Mouse (Mus musculus): ENCODE data around the gene Pgr.

Pgr gene

GRCm38 (mm10) chr9:8899616-8900202 is at the start of gene Pgr:
Gene Pgr, plus strand, starts transcription at chr9:8899833.
- peak; percentile 24 for DNase-seq

GRCm38 (mm10) chr9:8857455-8857854 is 42.2 kb upstream of the Pgr start:
- DNase-seq, result no peak

- no peak for DNase-seq
These were observed 31.1 kb upstream of the Pgr start for GRCm38 (mm10) chr9:8868511-8868910.

GRCm38 (mm10) chr9:8895205-8895604 is 4.4 kb upstream of the Pgr start:
- no peak for DNase-seq

- no peak for DNase-seq
These were observed 775 bp downstream of the Pgr start for GRCm38 (mm10) chr9:8900203-8901012.

GRCm38 (mm10) chr9:8901013-8901646 is 1.5 kb downstream of the Pgr start:
- DNase-seq, result peak; percentile 13

- peak; percentile 33 for DNase-seq
These were observed 2.1 kb downstream of the Pgr start for GRCm38 (mm10) chr9:8901647-8902131.

- DNase-seq, result no peak
These were observed 2.6 kb downstream of the Pgr start for GRCm38 (mm10) chr9:8902277-8902676.

- no peak for DNase-seq
These were observed 27.9 kb downstream of the Pgr start for GRCm38 (mm10) chr9:8927561-8927960.

- no peak for DNase-seq
These were observed 38.1 kb downstream of the Pgr start for GRCm38 (mm10) chr9:8937753-8938152.

- DNase-seq, result no peak
These were observed 53.7 kb downstream of the Pgr start for GRCm38 (mm10) chr9:8953306-8953705.

GRCm38 (mm10) chr9:8964512-8965133 is 65.0 kb downstream of the Pgr start:
- peak; percentile 13 for DNase-seq

- no peak for DNase-seq
These were observed 70.6 kb downstream of the Pgr start for GRCm38 (mm10) chr9:8970240-8970639.

GRCm38 (mm10) chr9:8971491-8971890 is 71.9 kb downstream of the Pgr start, which contains the start of gene Gm16485:
Gene Gm16485, plus strand, starts transcription at chr9:8971791.
- DNase-seq, result no peak

- DNase-seq, result no peak
These were observed 78.1 kb downstream of the Pgr start for GRCm38 (mm10) chr9:8977775-8978174.

GRCm38 (mm10) chr9:8982315-8982714 is 82.7 kb downstream of the Pgr start:
- no peak for DNase-seq

- no peak for DNase-seq
These were observed 96.9 kb downstream of the Pgr start for GRCm38 (mm10) chr9:8996494-8996893.

- no peak for DNase-seq
These were observed 101.5 kb downstream of the Pgr start for GRCm38 (mm10) chr9:9001170-9001569.

- no peak for DNase-seq
These were observed 115.5 kb downstream of the Pgr start for GRCm38 (mm10) chr9:9015108-9015507.

Data from layer of hippocampus, adult 9-11 months (tissue).